In the genomic region with DNA sequence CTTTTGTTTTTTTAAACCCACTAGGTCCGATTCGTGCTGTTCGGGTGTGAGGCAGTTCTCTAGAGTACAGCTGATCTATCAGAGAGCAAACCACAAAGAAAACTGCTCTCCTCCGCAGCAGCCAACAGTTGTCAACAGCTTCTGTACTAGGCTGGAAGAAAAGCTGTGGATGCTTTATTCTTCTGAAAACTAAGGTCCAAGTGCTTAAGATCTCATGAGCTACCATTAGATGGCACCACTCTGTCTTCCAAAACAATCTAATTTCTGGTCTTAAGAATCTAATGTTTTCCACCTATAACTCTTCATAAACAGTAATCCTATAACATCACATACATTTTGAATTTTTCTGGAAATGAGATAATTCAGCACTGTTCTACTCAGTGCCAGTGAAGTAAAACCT, we compare ENCODE assay signal across 32 mouse cellular contexts. TPM values are rescaled to one million over a fixed set of nuclear protein-coding genes. Genes with fewer than 3 reads are reported as not detected.
DNase-seq lines count a peak whose midpoint lies in the region; ATAC-seq and TF ChIP-seq lines count a peak whose summit lies in the region.
"Had no signal": no experiment of that assay in that cellular context is flagged by ENCODE, and none has a peak within 500 bp of the region (broad histone marks: within the 10 kb centered on the region; RNA-seq: fewer than 3 reads in every experiment).

No protein-coding gene starts in this region.

- no peak for DNase-seq in frontal cortex, postnatal 10 days (ENCODE audit: low spot score in 2 of 2)
- no peak for DNase-seq in left cerebral cortex, adult 2 months (ENCODE audit: extremely low spot score in 1 of 2, low spot score in 2 of 2)
- no peak for DNase-seq in left cerebral cortex, postnatal 4 days
- peak; percentile 4 for DNase-seq in 3T3-L1 (ENCODE audit: low read depth, low spot score)
- peak; percentile 38 for DNase-seq in NIH3T3 (ENCODE audit: low read depth)
- DNase-seq in urinary bladder, postnatal 10 days (ENCODE audit: low spot score), result no peak
- no peak for DNase-seq in thymus, postnatal 4 days
- DNase-seq: adrenal gland, postnatal 10 days; cerebellum, adult 11 months; cerebellum, adult 9-10 months; cerebellum, postnatal 36 days; embryo, embryonic 11 days; gastrocnemius, postnatal 14 days; heart, postnatal 14 days; kidney, adult 9 months; kidney, postnatal 14 days; liver, embryonic 13.5 days; lung, adult 18-20 months; lung, postnatal 10 days; right cerebral cortex, postnatal 14 days; thymus, adult 2 months had no signal

- intact Hi-C loops in left cerebral cortex, adult 2 months (cut with DNase I), result no loop called here
- intact Hi-C loops in left cerebral cortex, postnatal 4 days (cut with DNase I), result no loop called here

- peak; percentile 98 for ATAC-seq in frontal cortex, adult (ENCODE audit: low TSS enrichment)
- ATAC-seq: CD4-positive, CD25-positive, alpha-beta regulatory T cell, adult 4 months; forebrain, embryonic 16.5 days; hindbrain, embryonic 16.5 days; intestine, embryonic 16.5 days had no signal

- TF ChIP-seq CTCF in left cerebral cortex, adult 2 months (IDR thresholded peaks at IDR 0.05), result peak; percentile 36

- no peak overlapping the region for H3K27ac ChIP-seq in left cerebral cortex, adult 2 months
- H3K27ac ChIP-seq: embryonic facial prominence, embryonic 12.5 days; forebrain, embryonic 10.5 days; hindbrain, embryonic 10.5 days; limb, embryonic 10.5 days; limb, embryonic 15.5 days; liver, embryonic 13.5 days had no signal

- no peak overlapping the region for H3K4me3 ChIP-seq in left cerebral cortex, adult 2 months
- H3K4me3 ChIP-seq: embryonic facial prominence, embryonic 12.5 days; forebrain, embryonic 10.5 days; hindbrain, embryonic 10.5 days; limb, embryonic 10.5 days; limb, embryonic 15.5 days; liver, embryonic 13.5 days had no signal

RNA-seq across cellular contexts. Expression of gene Adgrv1, which starts 22.6 kb away (rescaled TPM):
- total RNA-seq in left cerebral cortex, adult 2 months (2021), result 1 to 10 TPM; 1.4 to 1.6 TPM
- 1 to 10 TPM; 8.8 to 9.2 TPM for total RNA-seq in left cerebral cortex, postnatal 4 days (2021)
- total RNA-seq: granulocyte monocyte progenitor cell, adult 5-6 weeks had no signal

RNA-seq across cellular contexts. Expression of gene Lysmd3, which starts 47.1 kb away (rescaled TPM):
- total RNA-seq in left cerebral cortex, adult 2 months (2021), result 10 to 100 TPM; 12.1 TPM
- 10 to 100 TPM; 16.5 to 21.5 TPM for total RNA-seq in left cerebral cortex, postnatal 4 days (2021)

Comparison
In these comparisons a context has a peak if more than half of its experiments do, and no peak if none do; other contexts are left out.
1. DNase-seq: peak in 3T3-L1 (single experiment) and NIH3T3 (single experiment); none in frontal cortex, postnatal 10 days (0 of 2), left cerebral cortex, adult 2 months (0 of 2), left cerebral cortex, postnatal 4 days (single experiment), urinary bladder, postnatal 10 days (single experiment) and thymus, postnatal 4 days (single experiment).